Mouse (Mus musculus) intestine, postnatal 0 days (tissue): ENCODE measurements around the gene Stip1. TPM values are rescaled to one million over a fixed set of nuclear protein-coding genes. Genes with fewer than 3 reads are reported as not detected.
A peak's percentile ranks its signal among the peaks of the same experiment; 100 is the strongest.

Experiments
- ATAC-seq: fragments of 200-750 bp; cut with Nextera tagmentation; 2 replicates; pipeline ENCODE4 v1.8.0; 2017; ENCODE audit warnings: mild to moderate bottlenecking, moderate TSS enrichment, moderate library complexity
- H3K27ac ChIP-seq: fragments of 300-500 bp; sonication (generic); 2 replicates; pipeline ENCODE4 v1.5.1; 2014; ENCODE audit warnings: mild to moderate bottlenecking, low read depth, low read length, moderate library complexity
- H3K27me3 ChIP-seq: fragments of 300-500 bp; sonication (generic); replicated peaks from 2 replicates; pipeline ENCODE4 v1.6.1; 2014; ENCODE audit warnings: low read length, mixed read lengths; ENCODE audit not compliant: control insufficient read depth, insufficient read depth
- H3K36me3 ChIP-seq: fragments of 300-500 bp; sonication (generic); 2 replicates; pipeline ENCODE4 v1.6.1; 2014; ENCODE audit warnings: mild to moderate bottlenecking, moderate library complexity; ENCODE audit not compliant: control insufficient read depth, insufficient read depth
- H3K4me1 ChIP-seq: fragments of 300-500 bp; sonication (generic); replicated peaks from 2 replicates; pipeline ENCODE4 v1.6.1; 2014; ENCODE audit warnings: antibody characterized with exemption, low read length, mixed read lengths; ENCODE audit not compliant: control insufficient read depth, insufficient read depth
- H3K4me2 ChIP-seq: fragments of 300-500 bp; sonication (generic); replicated peaks from 2 replicates; pipeline ENCODE4 v1.6.1; 2014; ENCODE audit warnings: low read depth, mild to moderate bottlenecking, moderate library complexity
- H3K4me3 ChIP-seq: fragments of 300-500 bp; sonication (generic); 2 replicates; pipeline ENCODE4 v1.5.1; 2014; ENCODE audit warnings: low read depth, low read length
- H3K9ac ChIP-seq: fragments of 300-500 bp; sonication (generic); 2 replicates; pipeline ENCODE4 v1.6.1; 2014; ENCODE audit warnings: mild to moderate bottlenecking, low read depth, low read length
- H3K9me3 ChIP-seq: fragments of 300-500 bp; sonication (generic); 2 replicates; pipeline ENCODE4 v1.6.1; 2016; ENCODE audit warnings: mixed run types; ENCODE audit not compliant: control insufficient read depth
- CTCF ChIP-seq: sonication (generic); IDR thresholded peaks from 2 replicates; pipeline ENCODE4 v1.5.1; 2016; ENCODE audit warnings: low read depth, mild to moderate bottlenecking, control low read depth, antibody characterized with exemption, moderate library complexity
- WGBS: fragments of 180-500 bp; shearing (Covaris S2); extraction: QIAGEN DNeasy Blood & Tissue Kit; methylation state at CpG from one replicate; pipeline ENCODE4 v1.1.7; 2014; 5-methylcytosine and 5-hydroxymethylcytosine counted together
- polyA plus RNA-seq: library from polyadenylated mRNA; unstranded; fragments of >200 nt; fragmentation: Nextera tagmentation; extraction: Ambion mirVana; gene quantifications from 2 replicates; pipeline ENCODE4 v1.2.1, GENCODE M21; 2015

Gene Stip1
- polyA plus RNA-seq, 1 experiment from 2014 or later: 47.8 TPM

DNA sequence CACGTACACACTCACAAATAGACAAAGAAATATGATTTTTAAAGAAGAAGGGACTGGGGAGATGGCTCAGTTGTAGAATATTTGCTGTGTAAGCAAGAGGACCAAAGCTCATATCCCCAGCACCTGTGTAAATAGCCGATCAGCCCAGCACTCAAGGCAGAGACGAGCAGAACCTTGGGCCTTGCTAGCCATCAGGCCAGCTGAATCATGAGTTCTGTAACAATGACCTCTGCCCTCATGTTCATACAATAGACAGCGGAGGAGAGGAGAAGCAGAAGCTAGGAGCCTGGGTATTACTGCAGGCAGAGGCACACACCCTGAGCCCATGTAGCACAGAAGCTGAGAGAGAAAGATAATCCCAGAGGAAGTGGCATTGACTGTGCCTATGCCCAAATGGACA is 27.3 kb downstream of the Stip1 start:
- no peak for TF ChIP-seq CTCF
- Histone ChIP-seq H3K4me3 (no peak overlapping the region), H3K4me1 (no peaks in the 10 kb centered on the region), H3K36me3 (0 out of 2 replicates have a peak, but pooled peaks cover 8% of the 10 kb centered on the region), H3K9me3 (no peaks in the 10 kb centered on the region), H3K27me3 (no peaks in the 10 kb centered on the region), H3K27ac (no peak overlapping the region), H3K9ac (no peak overlapping the region), H3K4me2 (no peak overlapping the region)
- 48% methylated on average over 4 of the region's 4 CpGs for WGBS
- ATAC-seq: 0 out of 2 replicates have a peak, but pooled peaks have one; percentile 44

DNA sequence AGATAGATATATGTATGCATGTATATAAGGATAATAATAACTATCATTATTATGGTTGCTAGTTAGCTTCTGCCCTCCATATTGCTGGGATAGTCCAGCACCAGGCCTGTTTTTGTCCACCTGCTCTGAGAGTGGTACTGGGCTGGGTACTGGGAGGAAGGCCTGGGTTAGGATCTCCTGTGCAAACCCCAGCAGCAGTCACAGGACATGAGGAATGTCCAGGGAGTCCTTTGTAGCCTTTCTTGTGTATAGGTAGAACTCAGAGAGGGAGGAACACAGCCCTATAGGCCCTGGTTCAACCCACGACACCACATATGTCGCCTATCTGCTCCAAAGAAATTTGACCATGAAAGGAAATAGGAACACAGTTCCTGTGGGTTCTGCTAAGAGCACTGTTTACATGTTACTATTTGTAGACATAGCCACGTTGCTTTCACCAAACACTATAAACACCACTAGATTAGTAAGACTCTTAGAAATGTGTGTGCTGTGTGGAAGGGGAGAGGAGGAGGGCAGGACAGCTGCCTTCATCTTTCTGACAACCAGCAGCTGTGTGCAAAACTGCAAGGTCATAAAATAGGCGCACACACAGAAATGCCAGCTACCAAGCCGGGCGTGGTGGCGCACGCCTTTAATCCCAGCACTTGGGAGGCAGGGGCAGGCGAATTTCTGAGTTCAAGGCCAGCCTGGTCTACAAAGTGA is 32.7 kb downstream of the Stip1 start:
- no peak overlapping the region for H3K4me3 ChIP-seq
- no peak for TF ChIP-seq CTCF
- no peak; the same call in 1 of the 2 replicates for ATAC-seq
- no peaks in the 10 kb centered on the region for H3K36me3 ChIP-seq
- H3K9ac ChIP-seq: no peak overlapping the region
- no peak overlapping the region for H3K4me2 ChIP-seq
- 61% methylated on average over 9 of the region's 9 CpGs for WGBS
- H3K4me1 ChIP-seq: no peaks in the 10 kb centered on the region
- H3K27me3 ChIP-seq: no peaks in the 10 kb centered on the region
- H3K9me3 ChIP-seq: no peaks in the 10 kb centered on the region
- peak overlapping the region; percentile 46; the same call in 1 of the 2 replicates for H3K27ac ChIP-seq

DNA sequence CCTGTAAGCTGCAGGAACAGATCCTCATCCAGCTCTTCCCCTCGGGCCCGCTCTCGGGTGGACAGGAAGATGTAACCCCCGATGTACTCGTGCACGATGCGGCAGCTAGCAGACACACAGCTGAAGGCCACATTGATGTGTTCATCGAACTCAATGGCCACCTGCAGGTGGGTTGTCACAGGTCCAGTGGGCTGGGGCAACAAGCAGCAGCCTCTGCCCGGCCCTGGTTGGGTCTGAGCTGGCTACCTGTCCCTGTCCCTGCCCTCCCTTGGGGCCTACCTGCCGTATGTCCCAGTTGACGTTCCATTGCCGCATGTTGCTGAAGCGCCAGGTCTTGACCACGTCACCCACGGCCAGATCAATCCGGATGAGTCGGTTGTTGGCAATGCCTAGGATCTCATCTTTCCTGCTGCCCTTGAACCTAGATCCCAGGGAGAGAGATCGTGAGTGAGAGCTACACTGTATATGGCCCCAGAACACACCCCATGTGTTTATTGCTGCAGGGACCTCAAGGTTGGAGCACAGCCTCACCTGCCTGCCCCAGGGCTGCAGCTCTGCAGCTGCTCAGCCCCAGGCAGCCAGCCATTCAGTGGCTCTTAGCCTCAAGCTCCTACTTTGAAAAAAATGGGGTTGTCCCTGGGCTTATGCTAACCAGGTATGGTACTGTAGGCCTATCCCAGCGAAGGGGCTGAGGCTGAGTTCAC is 40.3 kb downstream of the Stip1 start:
- Histone ChIP-seq H3K4me1 (peaks cover 7% of the 10 kb centered on the region; the same call in 1 of the 2 replicates), H3K36me3 (peaks cover 10% of the 10 kb centered on the region; the same call in 1 of the 2 replicates), H3K9me3 (no peaks in the 10 kb centered on the region), H3K4me2 (no peak overlapping the region), H3K27ac (peak overlapping the region; percentile 73; the same call in 1 of the 2 replicates), H3K27me3 (no peaks in the 10 kb centered on the region), H3K9ac (no peak overlapping the region), H3K4me3 (no peak overlapping the region)
- WGBS: 77% methylated on average over 19 of the region's 19 CpGs
- peak; percentile 81 for ATAC-seq
- no peak for TF ChIP-seq CTCF

DNA sequence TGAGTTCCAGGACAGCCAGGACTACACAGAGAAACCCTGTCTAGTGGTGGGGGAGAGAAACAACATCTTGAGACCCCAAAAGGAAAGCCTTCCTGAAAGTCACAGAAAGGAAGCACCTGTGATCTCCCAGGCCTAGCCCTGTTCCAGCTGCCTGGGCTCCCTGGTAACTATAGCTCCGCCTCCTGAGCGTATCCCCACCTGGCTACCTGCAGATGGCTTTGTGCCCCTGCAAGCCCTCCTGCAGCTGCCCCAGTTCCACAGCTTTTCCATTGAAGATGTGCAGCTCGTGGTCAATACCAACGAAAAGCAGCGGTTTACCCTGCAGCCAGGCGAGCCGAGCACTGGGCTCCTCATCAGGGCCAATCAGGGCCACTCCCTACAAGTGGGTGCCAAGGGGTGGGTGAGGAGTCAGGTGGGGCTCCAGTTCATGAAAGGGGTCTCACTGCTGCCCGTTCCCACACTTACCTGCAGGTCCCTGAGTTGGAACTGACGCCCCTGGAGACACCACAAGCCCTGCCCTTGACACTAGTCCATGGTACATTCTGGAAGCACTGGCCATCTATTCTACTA is 42.0 kb downstream of the Stip1 start:
- WGBS: 85% methylated on average over 9 of the region's 9 CpGs
- Histone ChIP-seq H3K4me3 (no peak overlapping the region), H3K9me3 (no peaks in the 10 kb centered on the region), H3K9ac (no peak overlapping the region), H3K27me3 (no peaks in the 10 kb centered on the region), H3K36me3 (peaks cover 10% of the 10 kb centered on the region; the same call in 1 of the 2 replicates), H3K4me2 (no peak overlapping the region), H3K27ac (no peak overlapping the region), H3K4me1 (peaks cover 11% of the 10 kb centered on the region; the same call in 1 of the 2 replicates)
- ATAC-seq: no peak
- no peak for TF ChIP-seq CTCF

DNA sequence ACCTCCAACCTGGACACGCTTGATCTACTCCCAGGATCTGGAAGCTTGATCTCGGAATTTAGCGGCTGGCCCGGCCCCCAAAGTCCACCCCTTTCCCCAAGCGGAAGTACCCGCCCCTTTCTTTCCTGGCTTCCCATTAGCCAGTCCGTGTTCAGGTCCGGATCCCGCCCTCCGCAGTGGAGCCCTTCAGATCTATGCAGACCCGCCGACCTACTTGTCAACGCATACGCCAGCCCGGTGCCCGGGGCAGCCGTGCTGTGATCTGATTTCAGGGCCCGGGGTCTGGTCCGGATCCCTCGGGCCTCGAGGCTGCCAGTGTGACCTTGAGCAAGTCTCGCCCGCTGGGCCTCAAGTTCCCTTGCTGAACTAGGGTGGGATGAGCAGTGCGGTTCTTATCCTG is 43.8 kb downstream of the Stip1 start, which contains the start of the genes Nudt22 and Trpt1:
Nudt22 (minus strand) TSS at position 112 of the 400 bp plus-strand sequence.
Trpt1 (plus strand) TSS at position 126 of the 400 bp plus-strand sequence.
- peak; percentile 58 for ATAC-seq

More for the DNA sequence above, 43.8 kb downstream of the Stip1 start, which contains the start of the genes Nudt22 and Trpt1:
- Histone ChIP-seq H3K36me3 (peaks cover 7% of the 10 kb centered on the region; the same call in 1 of the 2 replicates), H3K4me3 (peak within 1 kb of the TSS; percentile 48), H3K9ac (peak within 1 kb of the TSS; percentile 47), H3K4me2 (peak within 1 kb of the TSS; percentile 74), H3K27me3 (no peaks in the 10 kb centered on the region), H3K9me3 (no peaks in the 10 kb centered on the region), H3K27ac (peak within 1 kb of the TSS; percentile 74), H3K4me1 (peaks cover 13% of the 10 kb centered on the region; the same call in 1 of the 2 replicates)
- WGBS: under 1% methylated on average over 24 of the region's 24 CpGs
- TF ChIP-seq CTCF: no peak
